In genomic region chrX:139529678-139530077, GRCm38 (mm10) we compare ENCODE assay signal across 23 mouse cellular contexts. TPM values are rescaled to one million over a fixed set of nuclear protein-coding genes. Genes with fewer than 3 reads are reported as not detected.
DNase-seq lines count a peak whose midpoint lies in the region; ATAC-seq and TF ChIP-seq lines count a peak whose summit lies in the region.
"Had no signal": no experiment of that assay in that cellular context is flagged by ENCODE, and none has a peak within 500 bp of the region (broad histone marks: within the 10 kb centered on the region; RNA-seq: fewer than 3 reads in every experiment).

No protein-coding gene starts in this region.

- DNase-seq in liver, embryonic 13.5 days = no peak
- no peak for DNase-seq in liver, postnatal 0 days
- peak; percentile 72 for DNase-seq in MEL (ENCODE audit: low read depth, low spot score)
- DNase-seq: adrenal gland, adult 2 months; adrenal gland, postnatal 10 days; adrenal gland, postnatal 25 days; cerebellum, adult 11 months; cerebellum, adult 18-20 months; cerebellum, adult 8-10 months; cerebellum, adult 9-11 months; cerebellum, postnatal 14 days; cerebellum, postnatal 36 days; embryo, embryonic 11 days had no signal

- peak; percentile 53 for ATAC-seq in liver, embryonic 13.5 days (ENCODE audit: low read depth)
- no peak for ATAC-seq in liver, postnatal 0 days
- peak; percentile 40; the same call in 1 of the 2 replicates for ATAC-seq in liver, embryonic 15.5 days (ENCODE audit: insufficient read depth)
- ATAC-seq in monocyte, adult 5-6 weeks (replicated peaks; ENCODE audit: insufficient number of reproducible peaks, low FRiP score, low TSS enrichment, poor library complexity, severe bottlenecking) = no peak
- ATAC-seq: forebrain, embryonic 14.5 days; forebrain, embryonic 16.5 days; Patski had no signal

- H3K79me2 ChIP-seq in MEL (ENCODE audit: control insufficient read depth, insufficient read depth, low read length, poor library complexity) = no peaks in the 10 kb centered on the region; the same call in 1 of the 2 replicates

- no peak for TF ChIP-seq EP300 in liver, postnatal 0 days (IDR thresholded peaks at IDR 0.05; ENCODE audit: low read depth)
- no peak for TF ChIP-seq EP300 in MEL (IDR thresholded peaks at IDR 0.05; ENCODE audit: low read depth in 1 of 2, low read length in 2 of 2)

- H3K4me2 ChIP-seq in liver, embryonic 13.5 days = no peak overlapping the region
- no peak overlapping the region for H3K4me2 ChIP-seq in liver, postnatal 0 days (ENCODE audit: low read depth, low read length)
- no peak overlapping the region for H3K4me2 ChIP-seq in liver, embryonic 15.5 days
- H3K4me2 ChIP-seq: embryonic facial prominence, embryonic 13.5 days; embryonic facial prominence, embryonic 15.5 days; forebrain, embryonic 12.5 days had no signal

- TF ChIP-seq CTCF in liver, postnatal 0 days (IDR thresholded peaks at IDR 0.05; ENCODE audit: low read depth) = no peak
- TF ChIP-seq CTCF in MEL (IDR thresholded peaks at IDR 0.05 in 2 of 3, conservative IDR thresholded peaks at IDR 0.05 in 1 of 3; ENCODE audit: control insufficient read depth in 1 of 3, insufficient read depth in 1 of 3, low read depth in 2 of 3, low read length in 3 of 3, poor library complexity in 1 of 3, severe bottlenecking in 1 of 3) = no peak

- H3K27me3 ChIP-seq in liver, embryonic 13.5 days = no peaks in the 10 kb centered on the region
- H3K27me3 ChIP-seq in liver, postnatal 0 days (ENCODE audit: insufficient read depth, low read length) = no peaks in the 10 kb centered on the region
- no peaks in the 10 kb centered on the region for H3K27me3 ChIP-seq in MEL (ENCODE audit: control insufficient read depth in 1 of 2, insufficient read depth in 2 of 2, low read length in 2 of 2)
- H3K27me3 ChIP-seq in liver, embryonic 15.5 days = no peaks in the 10 kb centered on the region
- H3K27me3 ChIP-seq: embryonic facial prominence, embryonic 15.5 days had no signal

- no peak for TF ChIP-seq POLR2A in MEL (IDR thresholded peaks at IDR 0.05; ENCODE audit: control insufficient read depth in 1 of 2, insufficient read depth in 1 of 2, low read depth in 1 of 2, low read length in 2 of 2, poor library complexity in 1 of 2)

- H3K9me3 ChIP-seq in liver, embryonic 13.5 days (replicated peaks) = no peaks in the 10 kb centered on the region
- H3K9me3 ChIP-seq in liver, postnatal 0 days (ENCODE audit: low read length) = no peaks in the 10 kb centered on the region
- no peaks in the 10 kb centered on the region for H3K9me3 ChIP-seq in MEL (replicated peaks; ENCODE audit: insufficient read depth, low read length)
- no peaks in the 10 kb centered on the region for H3K9me3 ChIP-seq in liver, embryonic 15.5 days (replicated peaks)
- H3K9me3 ChIP-seq: embryonic facial prominence, embryonic 13.5 days; embryonic facial prominence, embryonic 15.5 days; forebrain, embryonic 10.5 days; forebrain, embryonic 12.5 days had no signal

- no peak for TF ChIP-seq RAD21 in MEL (IDR thresholded peaks at IDR 0.05; ENCODE audit: low read depth, low read length)

- H3K4me3 ChIP-seq in liver, embryonic 13.5 days (replicated peaks) = no peak overlapping the region
- no peak overlapping the region for H3K4me3 ChIP-seq in liver, postnatal 0 days (ENCODE audit: low read depth, low read length)
- no peak overlapping the region for H3K4me3 ChIP-seq in MEL (ENCODE audit: control insufficient read depth in 1 of 2, insufficient read depth in 1 of 2, low read depth in 2 of 2, low read length in 2 of 2)
- H3K4me3 ChIP-seq in liver, embryonic 15.5 days (replicated peaks) = no peak overlapping the region
- H3K4me3 ChIP-seq: embryonic facial prominence, embryonic 13.5 days; embryonic facial prominence, embryonic 15.5 days; erythroblast, embryonic 14.5 days; forebrain, embryonic 10.5 days; forebrain, embryonic 12.5 days had no signal

- H3K27ac ChIP-seq in liver, embryonic 13.5 days = no peak overlapping the region
- H3K27ac ChIP-seq in liver, postnatal 0 days (ENCODE audit: low read depth) = no peak overlapping the region
- peak overlapping the region; percentile 32 for H3K27ac ChIP-seq in MEL (ENCODE audit: control insufficient read depth, low read depth, low read length)
- H3K27ac ChIP-seq in liver, embryonic 15.5 days (replicated peaks) = no peak overlapping the region
- H3K27ac ChIP-seq: embryonic facial prominence, embryonic 13.5 days; embryonic facial prominence, embryonic 15.5 days; forebrain, embryonic 10.5 days; forebrain, embryonic 12.5 days had no signal

- H3K9ac ChIP-seq in liver, embryonic 13.5 days = no peak overlapping the region
- no peak overlapping the region for H3K9ac ChIP-seq in liver, postnatal 0 days (replicated peaks)
- H3K9ac ChIP-seq in MEL (ENCODE audit: control insufficient read depth, low read depth, low read length, poor library complexity, severe bottlenecking) = no peak overlapping the region
- no peak overlapping the region for H3K9ac ChIP-seq in liver, embryonic 15.5 days
- H3K9ac ChIP-seq: embryonic facial prominence, embryonic 13.5 days; embryonic facial prominence, embryonic 15.5 days; forebrain, embryonic 12.5 days had no signal

- no peaks in the 10 kb centered on the region for H3K36me3 ChIP-seq in liver, embryonic 13.5 days
- no peaks in the 10 kb centered on the region for H3K36me3 ChIP-seq in liver, postnatal 0 days (replicated peaks; ENCODE audit: insufficient read depth, low read length)
- H3K36me3 ChIP-seq in MEL (ENCODE audit: control insufficient read depth in 1 of 2, insufficient read depth in 2 of 2, low read length in 2 of 2) = peaks cover 0 to 74% of the 10 kb centered on the region in 2 experiments; a peak in 2 of 4 replicates
- H3K36me3 ChIP-seq in liver, embryonic 15.5 days (replicated peaks) = no peaks in the 10 kb centered on the region
- H3K36me3 ChIP-seq: embryonic facial prominence, embryonic 13.5 days; embryonic facial prominence, embryonic 15.5 days; forebrain, embryonic 10.5 days; forebrain, embryonic 12.5 days had no signal

- H3K4me1 ChIP-seq in liver, embryonic 13.5 days (replicated peaks) = peaks cover 24% of the 10 kb centered on the region
- H3K4me1 ChIP-seq in liver, postnatal 0 days (ENCODE audit: insufficient read depth) = no peaks in the 10 kb centered on the region
- peaks cover 40% of the 10 kb centered on the region in 2 experiments for H3K4me1 ChIP-seq in MEL (ENCODE audit: control insufficient read depth in 1 of 2, insufficient read depth in 2 of 2, low read length in 2 of 2)
- H3K4me1 ChIP-seq in liver, embryonic 15.5 days (replicated peaks) = peaks cover 8% of the 10 kb centered on the region
- H3K4me1 ChIP-seq: embryonic facial prominence, embryonic 13.5 days; embryonic facial prominence, embryonic 15.5 days; forebrain, embryonic 10.5 days; forebrain, embryonic 12.5 days had no signal

TF ChIP-seq in MEL, 35 proteins besides CTCF, POLR2A, EP300 and RAD21:
- TF ChIP-seq TAL1 (IDR thresholded peaks at IDR 0.05; ENCODE audit: low read length) (peak; percentile 32; the same call in 1 of the 2 replicates), CHD2 (IDR thresholded peaks at IDR 0.05; ENCODE audit: low read length) (no peak)

RNA-seq across cellular contexts. Expression of gene Rnf128, which starts 33.4 kb away (rescaled TPM):
- polyA plus RNA-seq in liver, embryonic 13.5 days (2015; fragmentation: Nextera tagmentation; extraction: Ambion mirVana) = 34.1 and 40.5 TPM in 2 replicates
- polyA plus RNA-seq in liver, postnatal 0 days (2015; fragmentation: Nextera tagmentation; extraction: Ambion mirVana) = 91.1 and 96.0 TPM in 2 replicates
- 19.6 and 23.1 TPM in 2 replicates for total RNA-seq in MEL (2012; rRNA removed)
- polyA plus RNA-seq in MEL (2012; ENCODE audit: insufficient read depth in 1 of 2, insufficient read length in 2 of 2, low read depth in 1 of 2, low replicate concordance in 2 of 2, missing spikeins in 1 of 2) = 10 to 100 TPM in 1 of 2 experiments, not detected in 1; 16.2 TPM
- polyA plus RNA-seq in liver, embryonic 15.5 days (2015; fragmentation: Nextera tagmentation; extraction: Ambion mirVana) = 57.4 and 65.4 TPM in 2 replicates
- total RNA-seq in monocyte, adult 5-6 weeks (2017) = 0.67 to 3.2 TPM (median 0.87 TPM) in 3 replicates

RNA-seq across cellular contexts. Expression of gene D330045A20Rik, which starts 49.5 kb away (rescaled TPM):
- 1.1 and 1.6 TPM in 2 replicates for polyA plus RNA-seq in liver, embryonic 13.5 days (2015; fragmentation: Nextera tagmentation; extraction: Ambion mirVana)
- polyA plus RNA-seq in liver, postnatal 0 days (2015; fragmentation: Nextera tagmentation; extraction: Ambion mirVana) = 2.1 and 2.5 TPM in 2 replicates
- total RNA-seq in MEL (2012; rRNA removed) = 2.7 and 3.2 TPM in 2 replicates
- polyA plus RNA-seq in MEL (2012; ENCODE audit: insufficient read depth in 1 of 2, insufficient read length in 2 of 2, low read depth in 1 of 2, low replicate concordance in 2 of 2, missing spikeins in 1 of 2) = 1 to 10 TPM in 1 of 2 experiments, not detected in 1; 3.1 TPM
- 0.69 and 0.89 TPM in 2 replicates for polyA plus RNA-seq in liver, embryonic 15.5 days (2015; fragmentation: Nextera tagmentation; extraction: Ambion mirVana)
- not detected in 3 replicates for total RNA-seq in monocyte, adult 5-6 weeks (2017)
- polyA plus RNA-seq: adrenal gland, adult 2 months; erythroblast, embryonic 14.5 days; Patski had no signal

Comparison
In these comparisons a context has a peak if more than half of its experiments do, and no peak if none do; other contexts are left out.
1. ATAC-seq: peak in liver, embryonic 13.5 days (single experiment) and liver, embryonic 15.5 days (single experiment); none in liver, postnatal 0 days (single experiment) and monocyte, adult 5-6 weeks (single experiment).